Mouse (Mus musculus): ENCODE measurements around the gene Cd33. TPM values are rescaled to one million over a fixed set of nuclear protein-coding genes. Genes with fewer than 3 reads are reported as not detected.

The Cd33 gene
- 3.8 and 4.6 TPM in 2 replicates for polyA plus RNA-seq (2015; fragmentation: Nextera tagmentation; extraction: Ambion mirVana)

DNA sequence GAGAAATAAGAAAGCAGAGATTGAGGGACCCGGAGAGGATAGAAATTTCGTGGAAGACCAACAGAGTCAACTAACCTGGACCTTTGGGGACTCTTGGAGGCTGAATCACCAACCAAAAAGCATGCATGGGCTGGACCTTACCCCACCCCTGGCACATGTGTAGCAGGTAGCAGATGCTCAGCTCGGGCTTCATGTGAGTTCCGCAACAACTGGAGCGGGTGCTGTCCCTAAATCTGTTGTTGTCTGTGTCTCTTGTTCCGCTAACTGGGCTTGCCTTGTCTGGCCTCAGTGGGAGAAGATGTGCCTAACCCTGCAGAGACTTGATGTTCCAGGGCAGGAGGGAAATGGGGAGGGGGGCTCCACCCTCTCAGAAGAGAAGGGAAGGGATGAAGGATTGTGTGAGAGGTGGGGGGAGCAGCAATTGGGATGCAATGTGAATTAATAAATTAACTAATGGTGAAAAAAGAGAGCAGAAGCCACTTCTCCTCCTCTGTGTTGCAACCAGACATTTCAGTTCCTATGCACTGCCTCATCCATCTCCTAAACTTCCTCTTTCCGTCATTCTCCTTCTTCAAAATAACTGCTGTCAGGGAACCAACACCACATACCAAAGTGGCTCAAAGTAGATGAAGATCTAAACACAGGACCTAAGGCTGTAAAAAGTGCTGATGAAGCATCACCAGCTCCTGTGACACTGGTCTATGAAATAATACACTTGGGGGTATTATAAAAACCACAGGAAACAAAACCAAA lies at the start of gene Cd33:
Gene Cd33, minus strand, starts transcription at position 204 of the 753 bp plus-strand sequence.
- 43% methylated on average over 7 of the region's 7 CpGs for WGBS (ENCODE audit: insufficient replicate concordance)
- H3K4me1 ChIP-seq (ENCODE audit: control insufficient read depth, low read depth, low read length): no peaks in the 10 kb centered on the region
- H3K4me2 ChIP-seq (ENCODE audit: low read depth, low read length): no peak within 1 kb of the TSS
- no peak within 1 kb of the TSS for H3K9ac ChIP-seq (ENCODE audit: low read depth, low read length)
- no peaks in the 10 kb centered on the region for H3K9me3 ChIP-seq (replicated peaks; ENCODE audit: control insufficient read depth, low read length)
- no peaks in the 10 kb centered on the region for H3K27me3 ChIP-seq (ENCODE audit: control insufficient read depth, insufficient read depth, low read depth, low read length)
- 0 out of 2 replicates have a peak within 1 kb of the TSS, but pooled peaks have one; percentile 52 for H3K27ac ChIP-seq (ENCODE audit: low read length)
- no peak within 1 kb of the TSS for H3K4me3 ChIP-seq (ENCODE audit: low read depth, low read length)
- ATAC-seq (ENCODE audit: low read depth): peak; percentile 35; the same call in 1 of the 2 replicates
- no peaks in the 10 kb centered on the region for H3K36me3 ChIP-seq (ENCODE audit: control insufficient read depth, insufficient read depth)

DNA sequence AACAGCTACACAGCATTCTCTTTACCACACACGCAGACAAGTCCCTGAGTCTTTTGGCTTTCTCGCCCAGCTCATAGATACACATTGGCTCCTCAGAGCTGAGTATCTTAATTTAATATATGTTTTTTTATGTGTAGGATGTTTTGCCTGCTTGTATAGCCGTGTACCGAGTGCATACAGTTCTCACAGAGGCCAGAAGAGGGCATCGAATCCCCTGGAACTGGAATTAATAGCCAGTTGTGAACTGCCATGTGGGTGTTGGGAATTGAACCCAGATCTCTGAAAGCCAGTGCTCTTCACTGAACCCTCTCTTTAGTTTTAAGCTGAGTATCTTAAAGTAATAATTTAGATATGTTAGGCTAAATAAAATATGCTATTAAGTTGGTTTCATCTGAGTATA lies 40.6 kb upstream of the Cd33 start:
- H3K27me3 ChIP-seq (ENCODE audit: control insufficient read depth, insufficient read depth, low read depth, low read length): no peaks in the 10 kb centered on the region
- ATAC-seq (ENCODE audit: low read depth): no peak
- no peaks in the 10 kb centered on the region for H3K9me3 ChIP-seq (replicated peaks; ENCODE audit: control insufficient read depth, low read length)
- H3K36me3 ChIP-seq (ENCODE audit: control insufficient read depth, insufficient read depth): peaks cover 15% of the 10 kb centered on the region
- H3K4me2 ChIP-seq (ENCODE audit: low read depth, low read length): no peak overlapping the region
- 77% methylated on average over 5 of the region's 5 CpGs for WGBS (ENCODE audit: insufficient replicate concordance)
- H3K4me1 ChIP-seq (ENCODE audit: control insufficient read depth, low read depth, low read length): peaks cover 7% of the 10 kb centered on the region
- H3K4me3 ChIP-seq (ENCODE audit: low read depth, low read length): no peak overlapping the region
- H3K9ac ChIP-seq (ENCODE audit: low read depth, low read length): no peak overlapping the region
- H3K27ac ChIP-seq (ENCODE audit: low read length): no peak overlapping the region

DNA sequence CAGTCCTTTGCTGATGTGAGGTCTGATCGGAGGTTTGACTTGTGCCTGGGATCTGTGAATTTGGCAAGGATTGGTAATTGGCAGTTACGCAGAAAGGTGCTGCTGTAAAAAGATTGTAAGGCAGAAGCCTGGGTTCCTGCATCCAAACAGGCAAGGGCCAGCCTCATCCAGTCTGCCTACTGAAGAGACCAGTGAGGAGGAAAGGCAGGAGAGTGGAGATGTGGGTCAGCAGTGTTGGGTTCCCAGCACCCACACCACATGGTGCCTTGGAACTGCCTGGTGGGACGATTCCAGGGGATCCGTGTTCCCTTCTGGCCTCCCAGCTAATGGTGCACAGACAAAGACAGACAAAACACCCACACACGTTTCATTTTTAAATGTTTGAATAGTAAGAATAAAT lies 36.3 kb upstream of the Cd33 start:
- no peak overlapping the region for H3K27ac ChIP-seq (ENCODE audit: low read length)
- H3K4me3 ChIP-seq (ENCODE audit: low read depth, low read length): peak overlapping the region; percentile 76
- H3K9me3 ChIP-seq (replicated peaks; ENCODE audit: control insufficient read depth, low read length): no peaks in the 10 kb centered on the region
- peaks cover 6% of the 10 kb centered on the region for H3K36me3 ChIP-seq (ENCODE audit: control insufficient read depth, insufficient read depth)
- WGBS (ENCODE audit: insufficient replicate concordance): 76% methylated on average over 5 of the region's 5 CpGs
- peaks cover 7% of the 10 kb centered on the region for H3K4me1 ChIP-seq (ENCODE audit: control insufficient read depth, low read depth, low read length)
- ATAC-seq (ENCODE audit: low read depth): no peak
- no peaks in the 10 kb centered on the region for H3K27me3 ChIP-seq (ENCODE audit: control insufficient read depth, insufficient read depth, low read depth, low read length)
- H3K9ac ChIP-seq (ENCODE audit: low read depth, low read length): peak overlapping the region; percentile 71; the same call in 1 of the 2 replicates
- peak overlapping the region; percentile 78 for H3K4me2 ChIP-seq (ENCODE audit: low read depth, low read length)

DNA sequence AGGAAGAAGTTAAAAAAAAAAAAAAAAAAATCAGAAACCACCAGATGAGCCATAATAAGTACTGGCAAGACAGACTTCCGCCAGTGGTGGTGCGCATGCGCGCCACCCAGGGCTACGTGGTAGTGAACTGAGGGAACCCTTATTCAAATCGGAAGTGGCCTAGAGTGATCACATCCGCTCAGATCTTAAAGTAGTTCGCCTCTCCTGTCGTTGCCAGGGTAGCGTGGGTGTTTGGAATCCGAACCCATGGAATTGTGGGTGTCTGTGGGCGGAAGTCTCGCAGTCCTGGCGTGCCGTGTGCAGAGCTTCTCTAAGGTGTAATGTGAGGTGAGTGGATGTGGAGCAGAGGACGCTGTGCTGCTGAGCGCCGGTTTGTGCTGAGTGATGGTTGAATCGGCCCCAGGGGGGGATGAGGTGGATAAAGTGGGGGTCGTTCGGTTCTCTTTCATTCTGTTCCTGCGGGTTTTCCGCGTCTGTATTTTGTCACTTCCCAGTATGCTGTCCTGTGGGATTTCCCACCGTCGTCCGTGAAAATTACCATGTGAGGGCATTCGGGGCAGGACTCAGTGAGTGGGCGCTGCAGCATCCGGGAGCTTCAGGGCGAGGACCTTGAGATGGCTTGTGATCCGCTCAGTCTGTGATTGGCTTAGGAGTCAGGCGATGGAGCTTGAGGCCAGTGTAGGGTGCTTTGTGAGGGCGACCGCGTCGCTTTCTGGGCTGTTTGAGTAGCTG lies 35.4 kb upstream of the Cd33 start, which contains the start of gene Zfp719:
Gene Zfp719, plus strand, starts transcription at position 171 of the 732 bp plus-strand sequence.
- Histone ChIP-seq H3K27me3 (ENCODE audit: control insufficient read depth, insufficient read depth, low read depth, low read length) (no peaks in the 10 kb centered on the region), H3K4me3 (ENCODE audit: low read depth, low read length) (peak within 1 kb of the TSS; percentile 76), H3K27ac (ENCODE audit: low read length) (peak within 1 kb of the TSS; percentile 76), H3K4me2 (ENCODE audit: low read depth, low read length) (peak within 1 kb of the TSS; percentile 78), H3K4me1 (ENCODE audit: control insufficient read depth, low read depth, low read length) (peaks cover 7% of the 10 kb centered on the region), H3K9ac (ENCODE audit: low read depth, low read length) (peak within 1 kb of the TSS; percentile 71), H3K36me3 (ENCODE audit: control insufficient read depth, insufficient read depth) (no peaks in the 10 kb centered on the region; the same call in none of the 2 replicates), H3K9me3 (replicated peaks; ENCODE audit: control insufficient read depth, low read length) (no peaks in the 10 kb centered on the region)
- under 1% methylated on average over 37 of the region's 37 CpGs for WGBS (ENCODE audit: insufficient replicate concordance)
- ATAC-seq (ENCODE audit: low read depth): peak; percentile 96

DNA sequence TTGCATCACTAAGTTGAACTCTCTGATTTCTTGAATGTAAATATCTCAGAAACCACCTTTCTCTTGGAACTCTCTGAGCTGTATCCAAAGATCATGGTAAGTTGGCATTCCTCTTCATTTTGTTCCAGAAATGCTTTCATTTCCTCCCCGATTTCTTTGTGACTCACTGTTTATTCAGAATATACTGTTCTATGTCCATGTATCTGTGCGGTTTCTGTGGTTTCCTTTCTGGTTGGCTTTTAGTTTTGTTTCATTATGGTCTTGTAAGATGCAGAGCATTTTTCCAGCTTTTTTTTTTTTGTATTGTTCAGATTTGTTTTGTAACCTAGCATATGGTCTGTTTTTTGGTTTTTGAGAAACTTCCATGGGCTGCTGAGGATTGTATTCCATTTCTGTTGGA lies 27.0 kb upstream of the Cd33 start:
- Histone ChIP-seq H3K27me3 (ENCODE audit: control insufficient read depth, insufficient read depth, low read depth, low read length) (no peaks in the 10 kb centered on the region), H3K9me3 (replicated peaks; ENCODE audit: control insufficient read depth, low read length) (no peaks in the 10 kb centered on the region), H3K27ac (ENCODE audit: low read length) (no peak overlapping the region), H3K36me3 (ENCODE audit: control insufficient read depth, insufficient read depth) (peaks cover 2% of the 10 kb centered on the region), H3K4me3 (ENCODE audit: low read depth, low read length) (no peak overlapping the region), H3K4me2 (ENCODE audit: low read depth, low read length) (no peak overlapping the region), H3K9ac (ENCODE audit: low read depth, low read length) (no peak overlapping the region), H3K4me1 (ENCODE audit: control insufficient read depth, low read depth, low read length) (no peaks in the 10 kb centered on the region)
- ATAC-seq (ENCODE audit: low read depth): no peak
- 53% methylated on average over 2 of the region's 2 CpGs for WGBS (ENCODE audit: insufficient replicate concordance)

DNA sequence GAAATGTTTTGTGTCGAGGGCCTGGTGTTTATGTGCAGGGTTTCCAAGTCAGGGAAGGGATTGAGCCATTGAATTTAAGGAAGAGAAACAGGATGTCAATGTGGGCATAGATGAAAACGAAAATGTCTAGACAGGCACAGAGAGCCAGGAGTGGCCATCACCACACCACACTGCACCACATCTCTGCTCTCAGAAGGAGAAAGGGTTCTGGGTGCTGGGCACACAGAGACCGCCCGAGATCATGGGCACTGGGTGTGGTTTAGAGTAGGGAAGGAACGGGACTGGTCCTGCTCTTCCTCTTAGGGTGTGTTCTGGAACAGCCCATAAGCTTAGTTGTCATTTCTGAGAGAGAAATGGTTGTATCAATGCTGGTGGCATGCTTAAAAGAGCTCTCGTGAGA lies 19.1 kb upstream of the Cd33 start:
- no peak for ATAC-seq (ENCODE audit: low read depth)
- Histone ChIP-seq H3K4me2 (ENCODE audit: low read depth, low read length) (peak overlapping the region; percentile 74), H3K27ac (ENCODE audit: low read length) (no peak overlapping the region), H3K4me3 (ENCODE audit: low read depth, low read length) (no peak overlapping the region), H3K36me3 (ENCODE audit: control insufficient read depth, insufficient read depth) (no peaks in the 10 kb centered on the region), H3K27me3 (ENCODE audit: control insufficient read depth, insufficient read depth, low read depth, low read length) (no peaks in the 10 kb centered on the region), H3K9me3 (replicated peaks; ENCODE audit: control insufficient read depth, low read length) (no peaks in the 10 kb centered on the region), H3K4me1 (ENCODE audit: control insufficient read depth, low read depth, low read length) (peaks cover 3% of the 10 kb centered on the region; the same call in 1 of the 2 replicates), H3K9ac (ENCODE audit: low read depth, low read length) (no peak overlapping the region)
- 38% methylated on average over 6 of the region's 6 CpGs for WGBS (ENCODE audit: insufficient replicate concordance)

DNA sequence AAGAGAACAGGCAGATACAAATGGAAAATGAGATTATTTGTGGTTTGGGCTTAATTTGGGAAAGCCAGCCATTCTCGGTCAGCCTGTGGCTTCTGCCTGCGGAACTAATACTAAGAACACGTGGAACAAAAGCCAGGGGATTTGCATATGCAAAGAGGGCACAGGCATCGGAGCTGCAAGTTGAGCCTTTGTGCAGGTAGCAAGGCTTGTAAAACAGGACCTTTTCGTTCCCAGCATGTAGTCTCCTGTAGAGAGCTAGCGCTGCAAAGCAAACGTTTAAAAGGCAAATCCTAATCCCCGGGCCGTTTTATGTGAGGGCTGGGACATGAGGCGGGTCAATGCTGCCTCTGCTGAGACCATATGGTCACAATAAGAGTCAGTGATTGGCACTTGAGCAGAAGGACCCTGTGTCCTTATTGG lies 18.4 kb upstream of the Cd33 start:
- no peaks in the 10 kb centered on the region for H3K27me3 ChIP-seq (ENCODE audit: control insufficient read depth, insufficient read depth, low read depth, low read length)
- peak overlapping the region; percentile 74 for H3K4me2 ChIP-seq (ENCODE audit: low read depth, low read length)
- 1% methylated on average over 10 of the region's 10 CpGs for WGBS (ENCODE audit: insufficient replicate concordance)
- no peak for ATAC-seq (ENCODE audit: low read depth)
- H3K9ac ChIP-seq (ENCODE audit: low read depth, low read length): peak overlapping the region; percentile 40
- H3K36me3 ChIP-seq (ENCODE audit: control insufficient read depth, insufficient read depth): no peaks in the 10 kb centered on the region
- 0 out of 2 replicates have a peak overlapping the region, but pooled peaks have one; percentile 33 for H3K27ac ChIP-seq (ENCODE audit: low read length)
- H3K9me3 ChIP-seq (replicated peaks; ENCODE audit: control insufficient read depth, low read length): no peaks in the 10 kb centered on the region
- peaks cover 3% of the 10 kb centered on the region; the same call in 1 of the 2 replicates for H3K4me1 ChIP-seq (ENCODE audit: control insufficient read depth, low read depth, low read length)
- H3K4me3 ChIP-seq (ENCODE audit: low read depth, low read length): peak overlapping the region; percentile 65

DNA sequence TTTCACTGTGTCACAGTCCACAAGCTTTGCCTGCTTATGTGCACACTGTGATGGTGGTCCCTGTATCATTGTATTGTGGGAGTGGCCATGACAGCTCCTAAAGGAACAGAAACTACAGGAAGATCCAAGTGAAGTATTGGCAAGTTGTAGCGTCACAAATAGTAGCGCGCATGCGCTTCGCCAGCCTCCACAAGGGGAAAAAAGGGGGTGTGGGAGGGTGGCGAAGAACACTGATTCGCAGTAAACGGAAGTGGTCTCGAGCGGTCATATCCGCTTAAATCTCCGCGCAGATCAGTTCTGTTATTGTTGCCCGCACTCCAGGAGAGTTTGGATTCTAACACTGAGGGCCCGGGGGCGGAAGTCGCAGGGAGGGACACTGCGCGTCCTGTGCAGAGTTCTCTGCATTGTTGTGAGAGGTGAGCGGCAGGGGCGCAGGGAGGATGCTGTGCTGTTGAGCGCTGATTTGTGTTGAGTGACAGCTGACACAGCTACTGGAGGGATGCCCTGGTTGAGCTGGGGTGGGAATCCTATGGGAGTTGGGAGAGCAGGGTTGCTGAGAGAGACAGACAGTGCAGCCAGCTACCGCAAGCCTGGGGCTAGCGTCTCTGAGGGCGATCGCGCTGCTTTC lies 17.9 kb upstream of the Cd33 start, which contains the start of gene Zfp658:
Gene Zfp658, plus strand, starts transcription at position 251 of the 628 bp plus-strand sequence.
- peak; percentile 62 for ATAC-seq (ENCODE audit: low read depth)

More for the DNA sequence above, 17.9 kb upstream of the Cd33 start, which contains the start of gene Zfp658:
- Histone ChIP-seq H3K9me3 (replicated peaks; ENCODE audit: control insufficient read depth, low read length) (no peaks in the 10 kb centered on the region), H3K4me2 (ENCODE audit: low read depth, low read length) (peak within 1 kb of the TSS; percentile 74), H3K36me3 (ENCODE audit: control insufficient read depth, insufficient read depth) (no peaks in the 10 kb centered on the region), H3K27me3 (ENCODE audit: control insufficient read depth, insufficient read depth, low read depth, low read length) (no peaks in the 10 kb centered on the region), H3K4me1 (ENCODE audit: control insufficient read depth, low read depth, low read length) (peaks cover 3% of the 10 kb centered on the region; the same call in 1 of the 2 replicates), H3K9ac (ENCODE audit: low read depth, low read length) (peak within 1 kb of the TSS; percentile 40), H3K27ac (ENCODE audit: low read length) (0 out of 2 replicates have a peak within 1 kb of the TSS, but pooled peaks have one; percentile 33), H3K4me3 (ENCODE audit: low read depth, low read length) (peak within 1 kb of the TSS; percentile 65)
- WGBS (ENCODE audit: insufficient replicate concordance): 0% methylated on average over 27 of the region's 27 CpGs

Data from liver, embryonic 16.5 days (tissue).